Mouse (Mus musculus): ENCODE results near the gene Xpa.

GRCm38 (mm10) chr4:46144323-46144722 is 51.8 kb downstream of the Xpa start:
- no peak for TF ChIP-seq TAL1 (IDR thresholded peaks at IDR 0.05; ENCODE audit: low read length)
- no peak for TF ChIP-seq GATA1 (IDR thresholded peaks at IDR 0.05; ENCODE audit: low read length)
